Mouse (Mus musculus) heart, embryonic 15.5 days (tissue): ENCODE results near the gene Chst15. TPM values are rescaled to one million over a fixed set of nuclear protein-coding genes. Genes with fewer than 3 reads are reported as not detected.
A peak's percentile ranks its signal among the peaks of the same experiment; 100 is the strongest.

ENCODE experiments used
- ATAC-seq: fragments of 200-750 bp; cut with Nextera tagmentation; replicated peaks from 2 replicates; pipeline ENCODE4 v1.8.0; 2017; ENCODE audit warnings: low read depth, moderate TSS enrichment; ENCODE audit not compliant: insufficient number of reproducible peaks, insufficient read depth, low FRiP score
- H3K27ac ChIP-seq: fragments of 300-500 bp; sonication (generic); 2 replicates; pipeline ENCODE4 v1.5.1; 2015; ENCODE audit warnings: mild to moderate bottlenecking, inconsistent platforms
- H3K27me3 ChIP-seq: fragments of 300-500 bp; sonication (generic); 2 replicates; pipeline ENCODE4 v1.6.1; 2015; ENCODE audit warnings: inconsistent platforms
- H3K36me3 ChIP-seq: fragments of 300-500 bp; sonication (generic); 2 replicates; pipeline ENCODE4 v1.6.1; 2015; ENCODE audit warnings: mild to moderate bottlenecking, inconsistent platforms
- H3K4me1 ChIP-seq: fragments of 300-500 bp; sonication (generic); replicated peaks from 2 replicates; pipeline ENCODE4 v1.6.1; 2015; ENCODE audit warnings: inconsistent platforms
- H3K4me2 ChIP-seq: fragments of 300-500 bp; sonication (generic); 2 replicates; pipeline ENCODE4 v1.6.1; 2015; ENCODE audit warnings: inconsistent platforms, mild to moderate bottlenecking, moderate library complexity
- H3K4me3 ChIP-seq: fragments of 300-500 bp; sonication (generic); 2 replicates; pipeline ENCODE4 v1.5.1; 2015; ENCODE audit warnings: mild to moderate bottlenecking, inconsistent platforms
- H3K9ac ChIP-seq: fragments of 300-500 bp; sonication (generic); 2 replicates; pipeline ENCODE4 v1.6.1; 2015; ENCODE audit warnings: mild to moderate bottlenecking, inconsistent platforms
- H3K9me3 ChIP-seq: fragments of 300-500 bp; sonication (generic); replicated peaks from 2 replicates; pipeline ENCODE4 v1.6.1; 2016; ENCODE audit warnings: inconsistent platforms
- WGBS: fragments of 180-500 bp; shearing (Covaris S2); methylation state at CpG from one replicate; pipeline ENCODE4 v1.1.7; 2015; ENCODE audit warnings: mixed read lengths; 5-methylcytosine and 5-hydroxymethylcytosine counted together
- polyA plus RNA-seq: library from polyadenylated mRNA; unstranded; fragments of >200 nt; fragmentation: Nextera tagmentation; extraction: Ambion mirVana; gene quantifications from 2 replicates; pipeline ENCODE4 v1.2.1, GENCODE M21; 2015

Gene Chst15
- polyA plus RNA-seq, 1 experiment from 2014 or later: 4.4 TPM

DNA sequence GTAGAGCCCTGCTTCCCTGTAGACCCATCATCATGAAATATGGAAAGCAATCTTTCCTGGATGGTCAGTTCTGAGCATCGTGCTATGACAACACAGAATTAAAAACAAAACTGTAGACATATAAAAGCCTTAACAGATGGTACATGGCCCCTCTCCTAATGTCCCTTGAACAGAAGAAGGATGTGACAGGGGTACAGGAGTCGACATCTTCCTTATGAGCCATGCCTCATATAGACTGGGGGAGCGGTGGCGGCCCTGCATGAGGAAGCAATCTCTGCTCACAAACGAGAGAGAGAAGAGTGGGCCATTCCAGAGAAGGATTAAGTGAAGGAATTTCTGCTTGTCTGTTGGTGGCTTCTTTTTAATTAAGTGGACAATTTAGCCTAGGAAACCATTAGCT is 58.8 kb downstream of the Chst15 start:
- H3K27ac ChIP-seq: no peak overlapping the region
- no peak for ATAC-seq
- H3K9ac ChIP-seq: no peak overlapping the region
- peaks cover 10% of the 10 kb centered on the region; the same call in 1 of the 2 replicates for H3K4me1 ChIP-seq
- H3K4me2 ChIP-seq: no peak overlapping the region
- no peak overlapping the region for H3K4me3 ChIP-seq
- H3K36me3 ChIP-seq: no peaks in the 10 kb centered on the region
- H3K27me3 ChIP-seq: no peaks in the 10 kb centered on the region
- no peaks in the 10 kb centered on the region for H3K9me3 ChIP-seq
- WGBS: 72% methylated on average over 5 of the region's 5 CpGs

DNA sequence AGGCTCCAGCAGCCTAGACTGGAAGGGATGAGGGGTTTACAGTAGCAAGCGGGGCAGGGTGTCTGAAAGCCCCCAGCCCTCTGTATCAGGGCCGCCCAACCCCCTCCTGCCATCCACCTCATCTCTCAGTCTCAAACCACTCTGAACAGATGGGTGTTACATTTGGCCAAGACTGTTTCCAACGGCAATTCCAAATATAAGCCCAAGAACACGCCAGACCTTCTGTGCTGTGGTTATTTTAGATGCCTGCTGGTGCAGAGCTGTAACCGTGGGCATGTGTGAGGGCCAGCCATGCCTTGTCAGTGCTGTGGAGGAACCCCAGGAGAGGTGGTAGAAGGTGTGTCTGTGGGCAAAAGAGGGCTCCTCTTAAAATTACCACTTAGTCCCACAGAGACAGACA is 63.5 kb downstream of the Chst15 start:
- no peak for ATAC-seq
- Histone ChIP-seq H3K36me3 (no peaks in the 10 kb centered on the region), H3K27ac (no peak overlapping the region), H3K9ac (no peak overlapping the region), H3K4me2 (no peak overlapping the region), H3K4me1 (no peaks in the 10 kb centered on the region), H3K4me3 (no peak overlapping the region), H3K27me3 (no peaks in the 10 kb centered on the region), H3K9me3 (no peaks in the 10 kb centered on the region)
- 68% methylated on average over 5 of the region's 5 CpGs for WGBS

DNA sequence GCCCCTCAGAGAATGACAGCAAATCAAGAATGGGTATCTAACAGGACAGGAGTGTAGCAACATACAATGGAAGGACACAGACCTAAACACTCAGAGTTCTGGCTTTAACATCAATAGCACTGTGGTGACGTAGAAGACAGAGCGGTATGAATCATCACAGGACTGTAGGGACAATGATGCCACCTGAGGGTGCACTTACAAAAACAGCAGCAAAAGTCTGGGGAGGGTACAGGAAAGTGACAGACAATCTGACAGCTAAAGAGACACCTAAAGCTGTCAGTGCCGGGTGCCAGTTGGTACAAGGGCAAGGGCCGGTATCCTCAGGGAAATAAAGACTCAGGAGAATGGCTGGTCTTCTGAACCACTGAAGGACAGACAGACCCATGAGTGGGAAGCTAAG is 64.0 kb downstream of the Chst15 start:
- ATAC-seq: no peak
- Histone ChIP-seq H3K27me3 (no peaks in the 10 kb centered on the region), H3K36me3 (no peaks in the 10 kb centered on the region), H3K27ac (no peak overlapping the region), H3K4me2 (no peak overlapping the region), H3K9me3 (no peaks in the 10 kb centered on the region), H3K4me1 (no peaks in the 10 kb centered on the region), H3K4me3 (no peak overlapping the region), H3K9ac (no peak overlapping the region)
- WGBS: 86% methylated on average over 4 of the region's 4 CpGs

DNA sequence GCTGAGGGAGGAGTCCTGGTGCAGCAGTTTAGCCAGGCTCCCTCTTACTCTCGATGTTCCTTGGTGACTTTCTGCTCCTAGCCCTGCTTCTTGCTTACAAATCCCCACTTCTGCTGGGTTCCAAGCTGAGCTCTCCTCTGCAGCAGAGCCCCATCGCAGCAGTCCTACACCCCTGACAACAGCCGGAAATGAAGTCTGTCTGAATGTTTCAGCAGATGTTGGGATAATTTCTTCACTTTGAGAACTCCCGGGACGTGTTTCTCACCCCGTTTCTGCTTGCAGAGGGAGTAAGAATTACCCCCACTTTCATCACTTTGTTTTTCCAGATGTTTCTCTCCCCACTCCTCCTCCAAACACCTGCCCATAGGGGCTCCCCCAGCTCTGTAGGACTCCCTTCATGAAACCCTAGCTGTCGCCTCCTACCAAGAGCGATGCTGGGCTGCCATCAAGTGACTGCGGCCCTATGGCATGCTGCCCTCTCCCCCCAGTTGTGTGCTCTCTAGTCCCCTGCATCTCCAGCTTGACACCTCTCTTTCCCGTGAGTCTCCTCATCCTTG is 67.4 kb downstream of the Chst15 start:
- Histone ChIP-seq H3K27ac (no peak overlapping the region), H3K27me3 (no peaks in the 10 kb centered on the region), H3K4me1 (no peaks in the 10 kb centered on the region), H3K4me3 (no peak overlapping the region), H3K9ac (no peak overlapping the region), H3K9me3 (no peaks in the 10 kb centered on the region), H3K4me2 (no peak overlapping the region), H3K36me3 (no peaks in the 10 kb centered on the region)
- WGBS: 58% methylated on average over 10 of the region's 10 CpGs
- no peak for ATAC-seq

DNA sequence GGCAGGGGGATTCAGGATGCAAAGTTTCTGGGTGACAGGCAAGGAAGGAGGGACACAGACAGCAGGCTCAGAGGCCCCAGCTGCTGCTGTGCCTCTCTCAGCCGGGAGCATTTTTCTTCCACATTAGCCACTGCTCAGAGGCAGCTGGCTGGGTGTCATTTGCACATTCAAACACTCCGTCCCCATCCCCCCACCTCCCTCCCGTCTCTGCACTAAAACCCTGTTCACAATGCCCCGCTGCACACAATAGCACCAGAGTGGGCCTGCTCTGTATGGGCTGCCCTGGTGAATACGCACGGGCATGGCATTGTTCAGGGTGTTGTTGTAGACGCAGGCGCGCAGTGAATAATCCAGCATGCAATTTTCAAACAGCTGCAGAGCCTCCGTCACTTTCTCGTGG is 69.5 kb downstream of the Chst15 start:
- WGBS: 38% methylated on average over 11 of the region's 11 CpGs
- H3K36me3 ChIP-seq: no peaks in the 10 kb centered on the region
- no peaks in the 10 kb centered on the region for H3K4me1 ChIP-seq
- H3K9me3 ChIP-seq: no peaks in the 10 kb centered on the region
- no peak overlapping the region for H3K9ac ChIP-seq
- ATAC-seq: no peak
- H3K27ac ChIP-seq: no peak overlapping the region
- no peak overlapping the region for H3K4me2 ChIP-seq
- no peaks in the 10 kb centered on the region for H3K27me3 ChIP-seq
- H3K4me3 ChIP-seq: no peak overlapping the region

DNA sequence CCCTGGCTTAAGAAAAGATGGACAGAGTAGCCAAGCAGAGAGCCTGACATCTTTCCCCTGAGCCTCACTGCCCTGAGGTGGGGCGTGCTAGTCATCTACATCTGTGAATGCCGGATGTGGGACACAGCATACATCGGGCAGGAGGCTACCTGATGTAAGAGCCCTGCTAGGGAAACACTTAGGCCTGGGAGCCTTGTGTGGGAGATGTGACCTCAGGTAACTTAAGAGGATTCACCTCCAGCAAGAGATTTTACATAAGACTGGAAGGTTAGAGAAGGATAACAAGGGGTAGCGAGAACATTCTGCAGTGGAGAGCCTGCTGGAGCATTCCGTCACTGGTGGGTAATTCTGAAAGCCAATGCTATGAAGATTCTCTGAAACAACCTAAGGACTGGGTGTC is 69.9 kb downstream of the Chst15 start:
- Histone ChIP-seq H3K27ac (no peak overlapping the region), H3K4me1 (no peaks in the 10 kb centered on the region), H3K36me3 (no peaks in the 10 kb centered on the region), H3K9ac (no peak overlapping the region), H3K4me3 (no peak overlapping the region), H3K9me3 (no peaks in the 10 kb centered on the region), H3K4me2 (no peak overlapping the region), H3K27me3 (no peaks in the 10 kb centered on the region)
- no peak for ATAC-seq
- 86% methylated on average over 5 of the region's 5 CpGs for WGBS

DNA sequence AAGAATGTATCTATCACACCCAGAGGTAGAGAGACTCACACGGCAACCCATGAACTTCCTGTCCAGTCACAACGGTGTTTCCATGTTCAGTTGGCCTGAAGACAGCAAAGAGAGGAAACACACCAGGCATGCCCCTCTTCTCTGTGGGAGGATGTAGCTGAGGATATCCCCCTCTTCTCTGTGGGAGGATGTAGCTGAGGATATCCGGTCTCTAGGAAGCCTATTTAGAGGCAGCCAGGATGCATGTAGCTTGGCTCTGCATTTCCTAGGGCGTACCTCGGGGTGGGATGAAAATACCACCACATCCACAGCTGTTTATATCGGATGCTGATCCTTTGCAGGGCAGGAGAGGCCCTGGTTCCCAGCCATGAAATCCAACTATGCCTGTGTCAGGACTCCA is 71.3 kb downstream of the Chst15 start:
- H3K27me3 ChIP-seq: no peaks in the 10 kb centered on the region
- no peak for ATAC-seq
- no peaks in the 10 kb centered on the region for H3K9me3 ChIP-seq
- no peak overlapping the region for H3K4me3 ChIP-seq
- no peak overlapping the region for H3K9ac ChIP-seq
- H3K36me3 ChIP-seq: no peaks in the 10 kb centered on the region
- H3K4me2 ChIP-seq: no peak overlapping the region
- no peaks in the 10 kb centered on the region for H3K4me1 ChIP-seq
- H3K27ac ChIP-seq: no peak overlapping the region
- 76% methylated on average over 6 of the region's 6 CpGs for WGBS

DNA sequence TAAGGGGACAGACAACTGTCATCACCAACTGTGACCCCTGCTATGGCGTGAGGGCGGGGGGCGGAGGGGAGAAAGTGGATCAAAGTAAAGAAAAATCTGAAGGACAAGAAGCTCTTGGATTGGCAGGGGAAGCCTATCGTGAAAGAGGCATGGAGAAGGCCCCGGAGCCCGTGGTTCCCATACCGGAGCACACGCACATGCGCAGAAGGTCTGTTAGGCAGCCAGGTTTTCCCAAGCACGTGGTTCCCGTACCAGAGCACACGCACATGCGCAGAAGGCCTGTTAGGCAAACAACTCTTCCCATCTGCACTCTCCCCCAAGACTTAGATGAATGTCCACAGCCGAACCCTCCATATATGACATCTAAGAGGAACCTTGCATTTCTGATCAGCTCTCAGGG is 72.4 kb downstream of the Chst15 start:
- H3K27ac ChIP-seq: no peak overlapping the region
- H3K9ac ChIP-seq: no peak overlapping the region
- H3K27me3 ChIP-seq: no peaks in the 10 kb centered on the region
- H3K4me2 ChIP-seq: no peak overlapping the region
- H3K9me3 ChIP-seq: no peaks in the 10 kb centered on the region
- H3K4me1 ChIP-seq: no peaks in the 10 kb centered on the region
- H3K4me3 ChIP-seq: no peak overlapping the region
- 82% methylated on average over 14 of the region's 14 CpGs for WGBS
- H3K36me3 ChIP-seq: no peaks in the 10 kb centered on the region
- ATAC-seq: no peak

DNA sequence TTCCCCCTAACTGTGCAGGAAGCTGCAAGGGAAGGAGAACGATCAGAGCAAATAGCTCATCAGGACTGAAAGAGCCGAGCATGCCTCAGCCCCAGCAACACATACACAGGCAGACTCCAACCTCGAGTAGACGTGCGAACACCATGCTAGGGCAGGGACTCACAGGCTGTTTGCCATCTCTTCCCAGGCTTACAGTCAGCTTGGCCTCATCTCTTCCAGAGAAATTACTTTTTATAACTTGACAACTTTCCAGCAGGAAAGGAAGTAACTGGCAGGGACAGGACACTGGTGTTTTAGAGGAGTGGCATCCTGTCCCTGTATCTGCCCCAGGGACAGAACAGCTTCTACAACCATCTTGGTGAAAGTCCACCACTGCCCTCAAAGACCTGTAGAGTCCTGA is 73.8 kb downstream of the Chst15 start:
- no peak overlapping the region for H3K9ac ChIP-seq
- 67% methylated on average over 5 of the region's 5 CpGs for WGBS
- H3K4me1 ChIP-seq: 0 out of 2 replicates have a peak, but pooled peaks cover 2% of the 10 kb centered on the region
- no peak overlapping the region for H3K4me3 ChIP-seq
- no peaks in the 10 kb centered on the region for H3K9me3 ChIP-seq
- H3K36me3 ChIP-seq: no peaks in the 10 kb centered on the region
- no peak overlapping the region for H3K4me2 ChIP-seq
- no peaks in the 10 kb centered on the region for H3K27me3 ChIP-seq
- ATAC-seq: no peak
- no peak overlapping the region for H3K27ac ChIP-seq

DNA sequence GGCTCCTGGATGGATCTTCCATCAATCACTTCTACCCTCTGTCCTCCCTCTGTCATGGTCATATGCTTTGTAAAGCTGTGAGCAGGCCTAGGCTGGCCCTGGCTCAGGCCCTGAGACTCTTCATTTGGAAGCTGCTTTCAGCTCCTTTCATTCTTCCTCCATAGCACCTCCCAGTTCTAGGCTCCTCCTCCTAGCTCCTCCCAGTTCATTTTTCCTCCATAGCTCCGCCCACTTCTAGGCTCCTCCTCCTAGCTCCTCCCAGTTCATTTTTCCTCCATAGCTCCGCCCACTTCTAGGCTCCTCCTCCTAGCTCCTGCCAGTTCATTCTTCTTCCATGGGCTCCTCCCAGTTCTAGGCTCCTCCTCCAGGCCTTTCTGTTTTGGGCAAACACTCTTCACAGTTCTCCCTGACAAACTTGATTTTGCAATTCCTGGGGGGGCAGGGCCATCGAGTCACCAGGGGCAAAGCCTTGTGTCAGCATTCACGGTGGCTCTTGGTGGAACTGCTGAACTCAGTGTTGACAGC is 74.3 kb downstream of the Chst15 start:
- Histone ChIP-seq H3K9me3 (no peaks in the 10 kb centered on the region), H3K27me3 (no peaks in the 10 kb centered on the region), H3K9ac (no peak overlapping the region), H3K4me1 (0 out of 2 replicates have a peak, but pooled peaks cover 2% of the 10 kb centered on the region), H3K27ac (no peak overlapping the region), H3K36me3 (no peaks in the 10 kb centered on the region), H3K4me2 (no peak overlapping the region), H3K4me3 (no peak overlapping the region)
- 41% methylated on average over 4 of the region's 4 CpGs for whole genome bisulfite sequencing
- ATAC-seq: peak; percentile 32; the same call in 1 of the 2 replicates

DNA sequence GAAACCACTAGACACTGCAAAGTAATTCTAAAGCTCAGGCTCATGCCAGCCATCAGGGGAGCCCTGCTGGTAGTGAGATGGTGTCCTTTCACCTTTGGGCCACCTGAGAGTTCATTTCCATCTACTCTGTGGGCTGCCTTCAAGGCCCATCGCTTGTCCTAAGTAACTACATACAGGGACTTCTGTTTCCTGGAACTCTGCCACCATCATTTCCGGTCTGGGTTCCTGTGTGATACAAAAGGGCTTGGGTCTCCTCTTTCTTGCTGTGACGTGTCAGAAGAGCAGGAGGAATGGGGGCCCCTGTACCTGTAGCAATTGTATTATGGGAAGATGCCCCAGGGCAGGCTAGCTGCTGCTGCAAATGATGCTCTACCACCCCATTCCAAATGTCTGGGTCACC is 78.1 kb downstream of the Chst15 start:
- Histone ChIP-seq H3K4me2 (no peak overlapping the region), H3K36me3 (no peaks in the 10 kb centered on the region), H3K27ac (no peak overlapping the region), H3K4me1 (0 out of 2 replicates have a peak, but pooled peaks cover 2% of the 10 kb centered on the region), H3K27me3 (no peaks in the 10 kb centered on the region), H3K9ac (no peak overlapping the region), H3K4me3 (no peak overlapping the region), H3K9me3 (no peaks in the 10 kb centered on the region)
- ATAC-seq: no peak
- WGBS: 66% methylated on average over 3 of the region's 3 CpGs

DNA sequence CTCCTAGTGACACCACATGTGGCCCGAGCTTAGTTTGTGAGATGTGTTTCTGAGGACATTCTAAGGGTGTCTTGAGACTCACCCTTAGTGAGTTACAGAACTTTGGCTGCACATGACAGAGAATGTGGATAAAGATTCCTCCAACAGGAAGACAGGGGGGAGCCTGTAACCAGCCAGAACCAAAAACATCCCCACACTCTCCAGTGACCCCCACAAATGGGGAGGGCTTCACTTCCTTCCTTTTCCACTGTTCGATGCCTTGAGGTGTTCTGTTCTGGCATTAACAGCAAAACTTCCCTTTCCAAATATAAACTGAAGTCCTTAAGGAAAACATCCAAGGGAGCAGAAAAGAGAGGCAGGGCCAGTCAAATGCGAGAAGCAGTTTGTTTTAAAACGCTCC is 79.8 kb downstream of the Chst15 start:
- H3K27me3 ChIP-seq: no peaks in the 10 kb centered on the region
- H3K36me3 ChIP-seq: no peaks in the 10 kb centered on the region
- no peak overlapping the region for H3K4me3 ChIP-seq
- H3K4me2 ChIP-seq: no peak overlapping the region
- H3K9ac ChIP-seq: no peak overlapping the region
- 57% methylated on average over 4 of the region's 4 CpGs for WGBS
- H3K4me1 ChIP-seq: 0 out of 2 replicates have a peak, but pooled peaks cover 2% of the 10 kb centered on the region
- H3K27ac ChIP-seq: no peak overlapping the region
- H3K9me3 ChIP-seq: no peaks in the 10 kb centered on the region
- ATAC-seq: no peak
